Mouse (Mus musculus): Measurements from ENCODE around the gene Pfas.
"Not testable (repeated sequence)": the region's sequence is repeated elsewhere in the genome, so short reads cannot be mapped to it uniquely, and the experiment has no call there.

Pfas gene

GRCm38 (mm10) chr11:69012071-69012601 is 3.9 kb upstream of the Pfas start:
- DNase-seq = peak; percentile 87 to 95

- not testable (repeated sequence) for DNase-seq
These were observed 3.2 kb upstream of the Pfas start for GRCm38 (mm10) chr11:69011445-69011844.

DNA sequence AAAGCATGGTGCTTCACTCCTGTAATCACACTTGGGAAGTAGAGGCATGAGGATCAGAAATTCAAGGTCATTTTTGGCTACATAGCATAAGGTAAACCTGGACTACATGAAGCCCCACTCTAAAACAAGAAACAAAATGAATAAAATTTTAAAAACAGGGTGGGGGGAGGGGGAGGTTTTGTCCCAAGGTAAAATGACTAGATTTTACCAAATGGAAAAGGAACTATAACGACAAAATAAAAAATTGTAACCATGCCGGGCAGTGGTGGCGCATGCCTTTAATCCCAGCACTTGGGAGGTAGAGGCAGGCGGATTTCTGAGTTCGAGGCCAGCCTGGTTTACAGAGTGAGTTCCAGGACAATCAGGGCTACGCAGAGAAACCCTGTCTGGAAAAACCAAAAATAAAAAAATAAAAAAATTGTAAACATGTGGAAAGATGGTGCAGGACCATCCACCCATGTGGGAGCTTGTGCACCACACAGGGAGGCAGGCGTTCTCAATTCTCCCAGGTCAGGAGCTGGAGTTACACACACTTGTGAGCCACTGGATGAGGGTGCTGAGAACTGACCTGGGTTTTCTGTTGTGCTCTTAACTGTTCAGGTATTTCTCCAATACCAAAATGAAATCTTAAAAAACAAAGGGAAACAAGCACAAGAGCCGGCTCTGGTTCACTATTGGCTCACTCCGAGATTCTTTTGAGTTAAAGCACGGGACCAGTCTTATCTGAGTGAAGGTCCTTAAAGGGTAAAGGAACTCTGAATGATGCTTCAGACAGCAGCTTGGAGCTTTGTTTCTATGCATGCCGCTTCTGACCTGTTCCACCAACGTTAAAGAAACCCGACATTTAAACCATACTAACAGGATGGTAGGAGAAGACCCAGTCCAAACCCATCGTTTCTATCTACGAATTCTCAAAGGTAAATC is 2.4 kb upstream of the Pfas start:
- DNase-seq = no peak

DNA sequence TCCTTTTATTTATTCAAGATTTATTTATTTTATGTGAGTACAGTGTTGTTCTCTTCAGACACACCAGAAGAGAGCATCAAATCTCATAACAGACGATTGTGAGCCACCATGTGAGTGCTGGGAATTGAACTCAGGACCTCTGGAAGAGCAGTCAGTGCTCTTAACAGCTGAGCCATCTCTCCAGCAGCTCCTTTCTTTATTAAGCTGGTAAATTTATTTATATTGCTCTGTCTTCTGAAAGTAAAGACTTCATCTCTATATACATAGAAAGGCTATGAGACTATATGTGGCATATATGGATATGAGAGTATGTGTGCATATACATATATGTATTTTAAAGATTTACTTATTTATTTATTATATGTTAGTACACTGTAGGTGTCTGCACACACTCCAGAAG is 1.2 kb upstream of the Pfas start:
- DNase-seq = no peak

GRCm38 (mm10) chr11:69006575-69006974 is 1.7 kb downstream of the Pfas start:
- DNase-seq = not testable (repeated sequence)

GRCm38 (mm10) chr11:69005193-69005592 is 3.1 kb downstream of the Pfas start:
- DNase-seq = no peak

GRCm38 (mm10) chr11:69003592-69003991 is 4.7 kb downstream of the Pfas start:
- DNase-seq = peak in 1 of 2 experiments; percentile 34

GRCm38 (mm10) chr11:69002782-69003181 is 5.5 kb downstream of the Pfas start:
- not testable (repeated sequence) for DNase-seq

DNA sequence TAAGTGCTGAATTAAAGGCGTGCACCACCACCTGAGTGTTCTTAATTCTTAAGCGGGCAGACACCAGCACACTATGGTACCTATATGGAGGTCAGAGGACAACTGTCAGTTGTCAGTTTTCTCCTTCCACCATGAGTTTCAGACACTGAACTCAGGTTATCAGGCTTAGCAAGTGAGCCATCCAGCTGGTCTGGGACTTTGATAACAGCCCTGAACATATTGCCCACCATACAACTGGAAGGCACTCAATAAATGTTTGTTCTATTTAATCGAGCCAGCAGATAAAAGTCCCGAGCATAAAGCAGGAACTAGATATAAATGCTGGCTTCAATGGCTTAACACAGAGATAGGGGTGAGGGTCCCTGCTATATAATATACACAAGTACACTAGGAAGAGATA is 11.2 kb downstream of the Pfas start:
- DNase-seq = no peak

GRCm38 (mm10) chr11:68994377-68994776 is 13.9 kb downstream of the Pfas start:
- no peak for DNase-seq

DNA sequence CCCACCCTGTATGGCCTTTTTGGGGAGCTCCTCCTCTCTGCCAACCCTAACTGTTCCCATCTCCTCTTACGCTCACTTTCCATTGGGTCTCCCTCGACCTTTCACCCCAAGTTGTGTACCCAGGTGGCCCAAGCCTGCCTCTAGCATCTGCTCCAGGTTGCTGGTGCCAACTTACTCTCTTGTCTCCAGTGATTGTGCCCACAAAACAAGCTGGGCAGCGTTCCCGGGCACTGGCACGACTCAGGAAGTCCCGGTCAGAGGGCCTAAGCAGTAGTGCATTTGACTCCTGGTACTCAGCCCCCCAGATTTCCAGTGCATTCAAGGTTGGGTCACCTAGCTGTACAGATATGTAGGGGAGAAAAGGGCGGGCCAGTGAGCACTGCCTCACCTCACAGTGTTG is 15.1 kb downstream of the Pfas start:
- DNase-seq = peak; percentile 64 to 71

- peak; percentile 76 to 77 for DNase-seq
These were observed 19.9 kb downstream of the Pfas start for GRCm38 (mm10) chr11:68988341-68988740.

DNA sequence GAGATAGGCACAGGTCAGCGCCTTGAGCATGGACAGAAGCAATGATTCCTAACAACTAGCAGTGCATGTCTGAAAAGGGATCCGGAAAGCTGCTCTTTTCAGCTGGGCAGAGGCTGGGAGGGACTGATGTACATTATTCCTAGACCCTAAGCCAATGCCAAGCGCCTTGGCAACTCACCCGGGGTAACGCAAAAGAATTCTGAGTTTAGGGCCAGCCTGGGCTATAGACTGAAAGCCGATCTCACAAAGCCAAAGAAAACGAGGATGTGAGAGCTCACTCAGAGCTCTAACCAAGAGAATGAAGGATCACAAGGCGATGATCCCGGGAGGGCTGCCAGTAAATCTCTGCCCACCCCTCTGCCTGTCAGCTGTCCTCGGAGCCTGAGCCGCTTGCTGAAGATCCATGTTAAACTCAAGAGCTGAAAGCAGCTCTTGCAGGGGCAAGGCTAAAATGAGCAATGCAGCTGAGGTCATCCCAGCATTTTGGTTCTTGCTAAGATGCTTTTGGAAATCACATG is 20.8 kb downstream of the Pfas start:
- DNase-seq = no peak

GRCm38 (mm10) chr11:68982639-68983369 is 25.5 kb downstream of the Pfas start:
- DNase-seq = peak; percentile 78 to 80

DNA sequence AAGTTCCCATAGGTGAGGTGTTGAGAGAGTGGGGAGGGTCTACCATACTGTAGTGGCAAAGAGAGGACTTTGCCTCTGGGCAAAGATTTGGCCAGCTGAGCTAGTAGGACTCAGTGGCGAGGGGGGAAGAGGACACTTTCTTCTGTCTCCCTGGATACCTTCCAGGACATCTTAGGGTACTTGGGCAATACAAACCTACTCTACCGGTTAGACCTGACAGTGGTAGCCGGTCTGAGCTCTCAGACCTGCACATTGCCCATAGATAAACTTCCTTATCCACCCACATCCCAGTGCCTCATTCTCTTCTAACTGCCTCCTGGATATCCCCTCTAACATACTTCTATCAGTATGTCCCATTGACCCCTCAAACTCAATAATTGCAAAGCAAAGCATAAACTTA is 27.3 kb downstream of the Pfas start:
- no peak for DNase-seq

GRCm38 (mm10) chr11:68979320-68979733 is 28.9 kb downstream of the Pfas start:
- no peak for DNase-seq

GRCm38 (mm10) chr11:68975601-68976000 is 32.7 kb downstream of the Pfas start:
- no peak for DNase-seq

- no peak for DNase-seq
These were observed 33.2 kb downstream of the Pfas start, which contains the start of gene Rangrf for GRCm38 (mm10) chr11:68975085-68975484. Gene Rangrf (minus strand): TSS chr11:68975185.

- DNase-seq = no peak
These were observed 34.2 kb downstream of the Pfas start for GRCm38 (mm10) chr11:68974059-68974450.

DNA sequence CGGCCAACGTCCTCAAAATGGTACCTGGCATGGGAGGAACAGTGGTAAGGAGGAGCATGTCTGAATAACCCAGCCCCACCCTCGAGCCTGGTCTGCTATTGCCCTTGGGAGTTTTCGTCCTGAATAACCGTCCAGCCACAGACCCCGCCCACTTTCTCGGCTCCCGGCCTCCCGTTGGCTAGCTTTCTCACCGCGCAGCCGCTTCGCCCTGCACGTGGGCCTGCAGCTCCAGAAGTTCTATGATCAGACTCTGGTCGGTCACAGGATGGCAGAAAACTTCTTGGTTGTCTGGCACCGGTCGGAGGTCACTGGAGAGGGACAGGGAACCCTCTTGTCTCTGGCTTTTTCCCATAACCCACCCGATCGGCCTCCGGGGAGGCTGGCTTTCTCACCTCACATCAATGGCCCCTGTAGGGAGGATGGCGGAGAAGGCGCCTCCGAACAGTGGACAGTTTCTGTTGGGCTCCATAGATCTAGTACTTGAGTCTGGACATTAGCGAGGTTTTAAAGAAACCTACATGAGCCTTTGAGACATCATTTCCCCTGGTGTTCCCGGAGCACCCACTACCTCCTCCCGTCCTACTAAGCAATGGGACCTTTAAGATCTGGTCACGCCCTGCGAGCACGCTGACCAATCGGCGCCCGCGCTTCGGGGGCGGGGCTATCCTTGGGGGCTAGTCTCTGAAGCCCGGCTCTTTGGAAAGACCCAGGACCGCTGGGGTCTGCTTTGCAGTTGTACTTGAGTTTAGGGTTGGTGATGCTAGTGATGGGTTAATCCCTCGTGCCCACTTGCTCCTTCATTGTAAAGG is 34.8 kb downstream of the Pfas start:
- DNase-seq = peak; percentile 88 to 89

DNA sequence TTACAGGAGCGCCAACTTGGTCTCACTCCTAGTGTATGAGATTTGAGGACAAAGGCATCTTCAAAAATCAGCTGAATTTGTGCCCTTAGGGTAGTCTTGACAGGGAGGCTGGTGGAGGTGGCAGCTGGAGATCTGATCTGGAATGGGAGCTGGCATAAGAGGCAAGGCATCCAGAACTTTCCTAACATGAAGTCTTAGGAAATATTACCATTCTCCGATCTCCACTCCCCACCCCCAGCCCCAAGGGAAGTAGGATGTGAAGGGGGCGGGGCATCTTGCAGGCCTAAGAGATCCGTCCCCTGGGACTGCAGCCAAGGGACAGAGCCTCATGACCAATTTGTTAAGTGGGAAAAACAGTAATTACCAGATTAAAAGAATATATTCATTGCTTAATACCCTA is 38.0 kb downstream of the Pfas start:
- no peak for DNase-seq

DNA sequence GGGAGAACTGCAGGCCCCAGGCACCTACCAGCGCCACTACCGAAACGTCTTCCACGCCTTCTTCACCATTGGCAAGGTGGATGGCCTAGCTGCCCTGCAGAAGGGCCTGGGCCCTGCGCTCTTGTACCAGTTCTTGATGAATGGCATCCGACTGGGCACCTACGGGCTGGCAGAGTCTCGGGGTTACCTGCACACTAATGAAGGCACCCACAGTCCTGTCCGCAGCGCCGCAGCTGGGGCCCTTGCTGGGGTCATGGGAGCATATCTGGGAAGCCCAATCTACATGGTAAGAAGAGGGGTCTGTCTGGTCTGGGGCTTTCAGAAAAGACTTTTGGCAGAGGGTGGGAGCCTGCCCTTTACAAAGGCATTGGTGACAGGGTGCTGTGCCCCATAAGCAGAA is 39.5 kb downstream of the Pfas start:
- DNase-seq = no peak

Data from cerebellum, adult 18-20 months (tissue).